Mouse (Mus musculus) heart, embryonic 12.5 days (tissue): Measurements from ENCODE around the gene Cul3. TPM values are rescaled to one million over a fixed set of nuclear protein-coding genes. Genes with fewer than 3 reads are reported as not detected.

ENCODE experiments used
- ATAC-seq: fragments of 200-750 bp; cut with Nextera tagmentation; 2 replicates; pipeline ENCODE4 v1.8.0; 2017; ENCODE audit warnings: moderate TSS enrichment, moderate library complexity; ENCODE audit not compliant: insufficient number of reproducible peaks, low FRiP score
- H3K27ac ChIP-seq: fragments of 300-500 bp; sonication (generic); 2 replicates; pipeline ENCODE4 v1.5.1; 2016; ENCODE audit warnings: mild to moderate bottlenecking, moderate library complexity; ENCODE audit not compliant: poor library complexity, severe bottlenecking
- H3K27me3 ChIP-seq: fragments of 300-500 bp; sonication (generic); replicated peaks from 2 replicates; pipeline ENCODE4 v1.6.1; 2016; ENCODE audit warnings: mild to moderate bottlenecking, moderate library complexity
- H3K36me3 ChIP-seq: fragments of 300-500 bp; sonication (generic); 2 replicates; pipeline ENCODE4 v1.6.1; 2016; ENCODE audit warnings: mild to moderate bottlenecking, moderate library complexity
- H3K4me1 ChIP-seq: fragments of 300-500 bp; sonication (generic); replicated peaks from 2 replicates; pipeline ENCODE4 v1.6.1; 2016; ENCODE audit warnings: mild to moderate bottlenecking
- H3K4me2 ChIP-seq: fragments of 300-500 bp; sonication (generic); 2 replicates; pipeline ENCODE4 v1.6.1; 2016; ENCODE audit warnings: mild to moderate bottlenecking, moderate library complexity
- H3K4me3 ChIP-seq: fragments of 300-500 bp; sonication (generic); 2 replicates; pipeline ENCODE4 v1.5.1; 2016; ENCODE audit warnings: mild to moderate bottlenecking
- H3K9ac ChIP-seq: fragments of 300-500 bp; sonication (generic); 2 replicates; pipeline ENCODE4 v1.6.1; 2016; ENCODE audit warnings: mild to moderate bottlenecking, moderate library complexity
- H3K9me3 ChIP-seq: fragments of 300-500 bp; sonication (generic); replicated peaks from 2 replicates; pipeline ENCODE4 v1.6.1; 2016; ENCODE audit warnings: mild to moderate bottlenecking, moderate library complexity
- WGBS: fragments of 180-500 bp; shearing (Covaris S2); methylation state at CpG from one replicate; pipeline ENCODE4 v1.1.7; 2016; 5-methylcytosine and 5-hydroxymethylcytosine counted together
- polyA plus RNA-seq: library from polyadenylated mRNA; unstranded; fragments of >200 nt; fragmentation: Nextera tagmentation; extraction: Ambion mirVana; gene quantifications from 2 replicates; pipeline ENCODE4 v1.2.1, GENCODE M21; 2016

The Cul3 gene
- polyA plus RNA-seq: 20.4 and 21.4 TPM in 2 replicates

GRCm38 (mm10) chr1:80340436-80341376, at the start of gene Cul3:
Cul3 (minus strand) TSS chr1:80340480.
- Histone ChIP-seq H3K4me3 (peak within 1 kb of the TSS; percentile 86), H3K9me3 (no peaks in the 10 kb centered on the region), H3K9ac (peak within 1 kb of the TSS; percentile 99), H3K27ac (peak within 1 kb of the TSS; percentile 99), H3K36me3 (no peaks in the 10 kb centered on the region), H3K27me3 (no peaks in the 10 kb centered on the region), H3K4me1 (peaks cover 6% of the 10 kb centered on the region), H3K4me2 (peak within 1 kb of the TSS; percentile 88)
- 6% methylated on average over 71 of the region's 85 CpGs for WGBS
- peak; percentile 97 for ATAC-seq

- ATAC-seq: no peak
- Histone ChIP-seq H3K4me1 (peaks cover 3% of the 10 kb centered on the region; the same call in 1 of the 2 replicates), H3K36me3 (no peaks in the 10 kb centered on the region), H3K27me3 (no peaks in the 10 kb centered on the region), H3K4me2 (no peak overlapping the region), H3K4me3 (no peak overlapping the region), H3K9me3 (no peaks in the 10 kb centered on the region), H3K27ac (no peak overlapping the region), H3K9ac (no peak overlapping the region)
- 73% methylated on average over 7 of the region's 7 CpGs for WGBS
Measured at GRCm38 (mm10) chr1:80389518-80389917, 49.2 kb upstream of the Cul3 start.

- 45% methylated on average over 25 of the region's 25 CpGs for WGBS
- Histone ChIP-seq H3K36me3 (no peaks in the 10 kb centered on the region), H3K27me3 (no peaks in the 10 kb centered on the region), H3K4me1 (peaks cover 13% of the 10 kb centered on the region), H3K9me3 (no peaks in the 10 kb centered on the region), H3K27ac (no peak overlapping the region), H3K9ac (no peak overlapping the region), H3K4me3 (no peak overlapping the region), H3K4me2 (peak overlapping the region; percentile 30)
- ATAC-seq: no peak; the same call in 1 of the 2 replicates
Measured at GRCm38 (mm10) chr1:80383613-80384589, 43.6 kb upstream of the Cul3 start.

- Histone ChIP-seq H3K9ac (no peak overlapping the region), H3K4me1 (peaks cover 13% of the 10 kb centered on the region), H3K27ac (no peak overlapping the region), H3K4me3 (no peak overlapping the region), H3K27me3 (no peaks in the 10 kb centered on the region), H3K9me3 (no peaks in the 10 kb centered on the region), H3K4me2 (no peak overlapping the region), H3K36me3 (no peaks in the 10 kb centered on the region)
- ATAC-seq: no peak
- 66% methylated on average over 7 of the region's 7 CpGs for WGBS
Measured at GRCm38 (mm10) chr1:80382928-80383327, 42.6 kb upstream of the Cul3 start.

GRCm38 (mm10) chr1:80381302-80381701, 41.0 kb upstream of the Cul3 start:
- Histone ChIP-seq H3K27ac (no peak overlapping the region), H3K36me3 (no peaks in the 10 kb centered on the region), H3K4me1 (peaks cover 13% of the 10 kb centered on the region)

GRCm38 (mm10) chr1:80372010-80372409, 31.7 kb upstream of the Cul3 start:
- Histone ChIP-seq H3K4me1 (no peaks in the 10 kb centered on the region), H3K27me3 (no peaks in the 10 kb centered on the region), H3K36me3 (no peaks in the 10 kb centered on the region), H3K9ac (no peak overlapping the region), H3K4me3 (no peak overlapping the region), H3K9me3 (no peaks in the 10 kb centered on the region), H3K27ac (no peak overlapping the region), H3K4me2 (no peak overlapping the region)
- WGBS: 80% methylated on average over 3 of the region's 3 CpGs
- no peak for ATAC-seq

More at GRCm38 (mm10) chr1:80381302-80381701, 41.0 kb upstream of the Cul3 start:
- no peak overlapping the region for H3K4me3 ChIP-seq
- H3K9me3 ChIP-seq: no peaks in the 10 kb centered on the region
- no peaks in the 10 kb centered on the region for H3K27me3 ChIP-seq
- H3K4me2 ChIP-seq: no peak overlapping the region
- WGBS: 25% methylated on average over 4 of the region's 4 CpGs
- ATAC-seq: no peak
- H3K9ac ChIP-seq: no peak overlapping the region

GRCm38 (mm10) chr1:80371189-80371889, 31.1 kb upstream of the Cul3 start:
- Histone ChIP-seq H3K36me3 (no peaks in the 10 kb centered on the region), H3K9ac (no peak overlapping the region)
- WGBS: 80% methylated on average over 3 of the region's 3 CpGs

GRCm38 (mm10) chr1:80363486-80363885, 23.2 kb upstream of the Cul3 start:
- Histone ChIP-seq H3K36me3 (no peaks in the 10 kb centered on the region), H3K27me3 (no peaks in the 10 kb centered on the region), H3K9me3 (no peaks in the 10 kb centered on the region), H3K9ac (no peak overlapping the region), H3K4me3 (no peak overlapping the region), H3K27ac (no peak overlapping the region), H3K4me2 (no peak overlapping the region), H3K4me1 (no peaks in the 10 kb centered on the region)
- no peak for ATAC-seq
- WGBS: 85% methylated on average over 8 of the region's 8 CpGs

More at GRCm38 (mm10) chr1:80371189-80371889, 31.1 kb upstream of the Cul3 start:
- H3K4me2 ChIP-seq: no peak overlapping the region
- no peak for ATAC-seq
- H3K9me3 ChIP-seq: no peaks in the 10 kb centered on the region
- H3K27ac ChIP-seq: no peak overlapping the region
- no peaks in the 10 kb centered on the region for H3K4me1 ChIP-seq
- H3K4me3 ChIP-seq: no peak overlapping the region
- H3K27me3 ChIP-seq: no peaks in the 10 kb centered on the region

- Histone ChIP-seq H3K27me3 (no peaks in the 10 kb centered on the region), H3K9ac (no peak overlapping the region), H3K4me1 (no peaks in the 10 kb centered on the region), H3K4me3 (no peak overlapping the region), H3K36me3 (no peaks in the 10 kb centered on the region), H3K27ac (no peak overlapping the region), H3K4me2 (no peak overlapping the region), H3K9me3 (no peaks in the 10 kb centered on the region)
- 74% methylated on average over 2 of the region's 2 CpGs for WGBS
- no peak for ATAC-seq
Measured at GRCm38 (mm10) chr1:80362946-80363345, 22.7 kb upstream of the Cul3 start.

GRCm38 (mm10) chr1:80362400-80362799, 22.1 kb upstream of the Cul3 start:
- Histone ChIP-seq H3K4me1 (no peaks in the 10 kb centered on the region), H3K4me3 (no peak overlapping the region), H3K9ac (no peak overlapping the region), H3K36me3 (no peaks in the 10 kb centered on the region), H3K9me3 (no peaks in the 10 kb centered on the region), H3K27me3 (no peaks in the 10 kb centered on the region), H3K4me2 (no peak overlapping the region), H3K27ac (no peak overlapping the region)
- 51% methylated on average over 2 of the region's 2 CpGs for WGBS
- no peak for ATAC-seq
